Mouse (Mus musculus): ENCODE measurements around the gene Usp46. TPM values are rescaled to one million over a fixed set of nuclear protein-coding genes. Genes with fewer than 3 reads are reported as not detected.
A peak's percentile ranks its signal among the peaks of the same experiment; 100 is the strongest.

Gene Usp46
- 23.4 and 30.3 TPM in 2 replicates for polyA plus RNA-seq (2015; fragmentation: Nextera tagmentation; extraction: Ambion mirVana)

DNA sequence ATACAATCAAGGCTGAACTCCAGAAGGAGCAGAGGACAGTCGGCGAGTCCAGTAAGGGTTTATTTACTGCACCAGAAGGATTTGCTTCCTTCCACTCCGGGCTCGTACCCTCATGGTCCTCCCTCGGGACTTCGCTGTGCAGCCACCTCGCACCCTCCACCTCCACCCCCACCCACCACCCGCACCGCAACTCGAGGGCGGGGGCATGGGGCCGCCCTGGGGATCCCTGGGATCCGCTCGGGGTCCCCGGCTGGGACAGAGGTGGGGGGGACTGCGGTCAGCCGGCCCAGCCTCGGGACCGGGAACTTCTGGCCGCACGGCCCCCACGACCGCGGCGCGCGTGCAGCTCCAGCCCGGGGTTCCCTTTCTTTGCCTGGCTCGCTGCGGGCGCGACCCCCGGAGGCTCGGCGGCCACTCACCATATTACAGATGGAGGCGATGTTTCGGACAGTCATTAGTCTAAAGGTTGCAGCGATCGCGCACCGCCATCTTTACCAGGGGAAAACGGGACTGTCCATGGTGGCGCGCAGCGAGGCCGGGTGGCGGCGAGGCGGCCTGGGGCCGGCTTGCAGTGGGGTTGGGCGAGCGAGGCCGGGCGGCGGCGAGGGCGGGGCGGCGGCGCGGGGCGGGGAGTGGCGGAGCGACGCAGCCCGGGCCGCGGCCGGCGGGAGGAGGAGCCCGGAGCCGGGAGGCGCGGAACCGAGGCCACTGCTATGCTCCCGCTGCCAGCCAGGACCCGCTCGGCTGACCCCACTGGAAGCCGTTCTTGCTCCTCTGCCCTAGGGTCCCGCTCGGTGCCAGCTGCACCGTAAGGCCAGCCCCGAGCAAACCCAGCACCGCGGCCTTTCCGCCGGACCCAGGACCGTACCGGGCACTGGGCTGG, at the start of gene Usp46:
Gene Usp46 (minus strand): TSS at position 601 of the 883 bp plus-strand sequence.
- peaks cover 4% of the 10 kb centered on the region; the same call in 1 of the 2 replicates for H3K36me3 ChIP-seq
- H3K4me2 ChIP-seq: peak within 1 kb of the TSS; percentile 96
- peak within 1 kb of the TSS; percentile 97 for H3K27ac ChIP-seq
- H3K4me3 ChIP-seq (replicated peaks): peak within 1 kb of the TSS; percentile 88
- H3K9me3 ChIP-seq (replicated peaks): no peaks in the 10 kb centered on the region
- DNase-seq (peak; percentile 74), ATAC-seq (ENCODE audit: low read depth) (peak; percentile 85)
- H3K4me1 ChIP-seq (replicated peaks): peaks cover 54% of the 10 kb centered on the region
- under 1% methylated on average over 68 of the region's 89 CpGs for WGBS (ENCODE audit: insufficient replicate concordance)
- H3K9ac ChIP-seq: peak within 1 kb of the TSS; percentile 96
- H3K27me3 ChIP-seq: no peaks in the 10 kb centered on the region

DNA sequence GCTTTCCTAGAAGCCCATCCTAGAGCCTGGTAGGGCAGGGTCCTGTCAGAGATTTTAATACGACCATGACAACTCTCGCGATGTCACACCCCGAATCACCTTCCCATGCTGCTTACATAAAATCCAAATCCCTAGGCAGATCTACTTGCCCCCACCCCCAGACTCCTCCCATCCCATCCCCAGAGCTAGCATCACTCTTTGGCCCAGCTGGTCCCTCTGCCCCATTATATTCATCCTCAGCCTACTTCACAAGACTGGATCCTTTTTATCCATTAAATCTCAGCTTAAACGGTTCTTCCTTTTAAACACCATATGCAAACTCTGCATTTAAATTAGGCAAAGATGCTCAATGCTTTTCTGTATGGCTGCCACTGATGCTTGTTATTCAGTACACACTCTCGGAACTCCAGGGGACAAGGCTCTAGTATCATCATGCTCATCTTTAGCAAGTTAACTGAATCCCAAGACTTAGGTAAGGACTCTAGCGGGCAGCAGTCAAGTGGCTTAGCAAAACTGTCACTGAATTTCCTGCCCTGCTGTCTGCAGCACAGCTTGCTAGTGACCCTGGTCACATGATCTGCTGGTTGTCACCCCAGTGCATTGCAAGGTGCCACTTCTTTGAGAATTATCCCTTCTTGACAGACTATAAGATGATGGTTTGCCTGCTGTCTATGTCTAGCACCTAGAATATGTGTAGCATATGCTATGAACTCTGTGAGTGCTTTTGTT, 45.9 kb upstream of the Usp46 start:
- H3K27me3 ChIP-seq: no peaks in the 10 kb centered on the region
- no peak overlapping the region for H3K9ac ChIP-seq
- no peaks in the 10 kb centered on the region for H3K36me3 ChIP-seq
- no peaks in the 10 kb centered on the region for H3K4me1 ChIP-seq (replicated peaks)
- no peak overlapping the region for H3K4me2 ChIP-seq
- H3K27ac ChIP-seq: no peak overlapping the region
- DNase-seq (no peak), ATAC-seq (ENCODE audit: low read depth) (no peak)
- no peak overlapping the region for H3K4me3 ChIP-seq (replicated peaks)
- 77% methylated on average over 7 of the region's 7 CpGs for WGBS (ENCODE audit: insufficient replicate concordance)
- H3K9me3 ChIP-seq (replicated peaks): no peaks in the 10 kb centered on the region

DNA sequence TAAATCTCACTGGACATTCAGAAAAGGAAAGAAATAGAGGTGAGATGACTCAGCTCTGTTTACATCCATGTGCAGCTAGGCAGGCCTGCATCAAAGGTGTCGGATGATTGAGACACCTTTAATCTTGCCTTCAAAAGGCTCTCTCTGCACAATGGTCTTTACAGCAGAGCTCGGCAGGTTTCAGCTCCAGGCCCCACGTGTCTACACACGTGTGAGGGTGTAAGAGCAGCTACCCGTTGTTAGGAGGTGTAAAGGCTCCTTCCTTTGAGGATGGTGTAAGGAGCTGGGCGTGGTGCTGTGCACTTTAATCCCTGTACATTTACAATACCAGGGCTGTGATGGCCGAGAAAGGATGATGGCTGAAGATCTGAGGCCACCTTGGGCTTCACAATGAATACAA, 37.2 kb upstream of the Usp46 start:
- Histone ChIP-seq H3K9ac (no peak overlapping the region), H3K27ac (no peak overlapping the region), H3K9me3 (replicated peaks) (no peaks in the 10 kb centered on the region), H3K27me3 (no peaks in the 10 kb centered on the region), H3K4me1 (replicated peaks) (no peaks in the 10 kb centered on the region), H3K4me3 (replicated peaks) (no peak overlapping the region), H3K4me2 (no peak overlapping the region), H3K36me3 (no peaks in the 10 kb centered on the region)
- DNase-seq (no peak), ATAC-seq (ENCODE audit: low read depth) (no peak)
- 57% methylated on average over 7 of the region's 7 CpGs for WGBS (ENCODE audit: insufficient replicate concordance)

DNA sequence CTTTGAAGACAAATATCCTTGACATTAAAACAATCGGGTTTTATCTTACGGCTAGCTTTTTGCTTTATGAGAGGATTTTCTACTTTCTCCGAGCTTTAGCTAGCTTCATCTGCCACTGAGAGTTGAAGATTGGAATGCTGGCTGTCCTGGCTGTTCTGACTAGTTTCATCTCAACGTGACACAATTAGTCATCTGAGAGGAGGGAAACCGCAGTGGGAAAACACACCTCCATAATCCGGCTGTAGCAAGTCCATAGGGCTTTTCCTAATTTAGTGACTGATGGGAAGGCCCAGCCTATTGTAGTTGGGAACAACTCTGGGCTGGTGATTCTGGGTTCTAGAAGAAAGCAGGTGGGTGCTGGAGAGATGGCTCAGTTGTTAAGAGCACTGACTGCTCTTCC, 33.5 kb upstream of the Usp46 start:
- H3K4me2 ChIP-seq: no peak overlapping the region
- H3K27ac ChIP-seq: no peak overlapping the region
- ATAC-seq (ENCODE audit: low read depth) (no peak), DNase-seq (no peak)
- no peak overlapping the region for H3K9ac ChIP-seq
- no peaks in the 10 kb centered on the region for H3K9me3 ChIP-seq (replicated peaks)
- H3K4me1 ChIP-seq (replicated peaks): no peaks in the 10 kb centered on the region
- WGBS (ENCODE audit: insufficient replicate concordance): 74% methylated on average over 6 of the region's 6 CpGs
- no peaks in the 10 kb centered on the region for H3K36me3 ChIP-seq
- no peak overlapping the region for H3K4me3 ChIP-seq (replicated peaks)
- no peaks in the 10 kb centered on the region for H3K27me3 ChIP-seq

DNA sequence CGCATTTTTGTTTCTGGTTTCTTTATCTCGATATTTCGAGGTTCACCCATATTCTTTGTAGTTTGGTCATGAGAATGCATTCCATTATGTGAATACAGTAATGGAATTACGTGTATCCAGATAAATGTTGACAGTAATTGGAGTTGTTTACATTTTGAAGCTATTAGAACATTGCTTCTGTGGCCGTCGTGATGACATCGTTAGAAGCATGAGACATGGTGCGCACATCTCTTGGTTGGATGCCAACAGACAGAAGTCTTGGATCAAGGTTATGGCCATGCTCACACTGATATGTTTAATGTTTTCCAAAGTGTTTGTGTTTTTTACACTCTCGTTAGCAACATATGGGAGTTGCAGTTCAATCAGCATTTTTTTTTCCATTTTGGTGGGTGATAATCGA, 30.8 kb upstream of the Usp46 start:
- Histone ChIP-seq H3K4me2 (no peak overlapping the region), H3K4me3 (replicated peaks) (no peak overlapping the region), H3K9me3 (replicated peaks) (no peaks in the 10 kb centered on the region), H3K4me1 (replicated peaks) (peaks cover 16% of the 10 kb centered on the region), H3K36me3 (peaks cover 14% of the 10 kb centered on the region), H3K27ac (no peak overlapping the region), H3K9ac (no peak overlapping the region), H3K27me3 (no peaks in the 10 kb centered on the region)
- WGBS (ENCODE audit: insufficient replicate concordance): 80% methylated on average over 10 of the region's 10 CpGs
- no peak for DNase-seq
- no peak for ATAC-seq (ENCODE audit: low read depth)

DNA sequence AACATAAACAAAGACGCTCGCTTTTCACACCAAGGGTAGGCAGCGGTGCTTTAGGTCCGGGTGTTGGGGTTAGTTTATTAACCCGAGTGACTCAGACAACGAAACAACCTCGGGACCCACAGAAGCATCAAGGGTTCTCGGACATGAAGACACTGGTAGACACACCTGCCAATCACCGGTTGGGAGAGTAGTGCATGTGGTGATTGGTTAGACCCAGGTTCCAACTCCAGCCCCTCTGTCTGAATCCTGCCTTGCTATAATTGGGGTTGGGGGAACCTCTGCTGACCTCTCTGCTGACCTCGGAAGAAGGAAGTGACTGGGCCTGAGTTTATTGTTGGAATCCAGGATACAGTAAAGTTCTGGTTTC, 29.6 kb upstream of the Usp46 start:
- Histone ChIP-seq H3K4me3 (replicated peaks) (no peak overlapping the region), H3K27ac (no peak overlapping the region)
- WGBS (ENCODE audit: insufficient replicate concordance): 52% methylated on average over 10 of the region's 10 CpGs

DNA sequence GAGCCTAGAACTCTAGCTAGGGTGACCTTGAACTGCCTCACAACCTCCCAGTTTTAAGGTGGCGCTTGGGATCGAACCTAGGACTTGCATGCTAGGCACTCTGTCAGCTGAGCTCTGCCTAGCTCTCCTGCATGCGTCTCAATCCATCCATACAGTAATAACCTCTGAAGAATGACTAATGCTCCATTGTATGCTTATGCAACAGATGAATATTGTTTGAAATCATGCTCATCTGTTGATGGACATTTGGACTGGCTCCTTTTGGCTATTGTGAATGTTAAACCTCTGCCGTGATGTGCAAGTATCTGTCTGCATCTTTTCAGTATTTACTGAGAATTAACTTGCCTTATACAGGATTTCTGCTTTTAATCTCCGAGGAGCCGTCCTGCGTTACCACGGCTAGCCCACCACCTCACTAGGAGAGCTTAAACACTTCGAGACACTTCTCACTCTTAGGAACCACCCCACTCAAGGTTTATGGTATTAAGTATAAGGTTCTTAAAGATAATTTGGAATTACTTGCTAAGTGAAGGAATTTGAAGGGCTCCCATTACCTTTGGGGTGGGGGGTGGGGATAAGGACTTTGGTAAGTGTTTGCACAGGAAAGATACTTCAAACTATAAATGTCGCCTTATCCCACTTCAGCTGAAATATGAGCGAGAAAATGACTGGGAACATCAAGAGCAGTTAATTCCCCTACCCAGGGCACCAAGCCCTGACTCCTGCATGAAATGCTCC, 29.1 kb upstream of the Usp46 start:
- Histone ChIP-seq H3K9ac (no peak overlapping the region), H3K4me1 (replicated peaks) (peaks cover 27% of the 10 kb centered on the region), H3K36me3 (peaks cover 14% of the 10 kb centered on the region), H3K9me3 (replicated peaks) (no peaks in the 10 kb centered on the region), H3K27me3 (no peaks in the 10 kb centered on the region), H3K4me3 (replicated peaks) (no peak overlapping the region), H3K27ac (no peak overlapping the region), H3K4me2 (no peak overlapping the region)
- WGBS (ENCODE audit: insufficient replicate concordance): 75% methylated on average over 11 of the region's 11 CpGs
- ATAC-seq (ENCODE audit: low read depth) (no peak), DNase-seq (no peak)

More for the DNA sequence above, 29.6 kb upstream of the Usp46 start:
- Histone ChIP-seq H3K9ac (no peak overlapping the region), H3K27me3 (no peaks in the 10 kb centered on the region), H3K4me1 (replicated peaks) (peaks cover 24% of the 10 kb centered on the region), H3K4me2 (no peak overlapping the region), H3K9me3 (replicated peaks) (no peaks in the 10 kb centered on the region), H3K36me3 (peaks cover 14% of the 10 kb centered on the region)
- no peak for ATAC-seq (ENCODE audit: low read depth)
- no peak for DNase-seq

DNA sequence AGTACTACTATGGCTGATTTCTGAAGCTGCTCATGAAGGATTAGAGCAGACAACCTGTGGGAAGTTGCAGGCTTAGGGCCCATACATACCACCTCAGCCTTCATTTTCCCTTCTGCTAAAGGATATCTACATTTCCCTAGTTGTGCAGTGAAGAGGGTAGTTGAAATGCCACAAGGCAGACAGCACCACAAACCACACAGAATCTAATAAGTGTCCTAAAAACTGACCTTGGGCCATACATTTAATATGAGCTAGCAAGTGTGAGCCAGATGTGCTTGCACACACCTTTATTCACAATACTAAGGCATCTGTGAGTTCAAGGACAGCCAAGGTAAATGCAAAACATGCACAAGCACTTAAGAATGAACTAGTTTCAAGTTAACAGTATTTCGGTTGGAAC, 27.8 kb upstream of the Usp46 start:
- peaks cover 29% of the 10 kb centered on the region for H3K4me1 ChIP-seq (replicated peaks)
- H3K9me3 ChIP-seq (replicated peaks): no peaks in the 10 kb centered on the region
- H3K9ac ChIP-seq: no peak overlapping the region
- 85% methylated on average over 1 of the region's 1 CpGs for WGBS (ENCODE audit: insufficient replicate concordance)
- no peak overlapping the region for H3K4me3 ChIP-seq (replicated peaks)
- H3K27ac ChIP-seq: no peak overlapping the region
- no peaks in the 10 kb centered on the region for H3K27me3 ChIP-seq
- ATAC-seq (ENCODE audit: low read depth) (no peak), DNase-seq (no peak)
- peaks cover 14% of the 10 kb centered on the region for H3K36me3 ChIP-seq
- H3K4me2 ChIP-seq: no peak overlapping the region

DNA sequence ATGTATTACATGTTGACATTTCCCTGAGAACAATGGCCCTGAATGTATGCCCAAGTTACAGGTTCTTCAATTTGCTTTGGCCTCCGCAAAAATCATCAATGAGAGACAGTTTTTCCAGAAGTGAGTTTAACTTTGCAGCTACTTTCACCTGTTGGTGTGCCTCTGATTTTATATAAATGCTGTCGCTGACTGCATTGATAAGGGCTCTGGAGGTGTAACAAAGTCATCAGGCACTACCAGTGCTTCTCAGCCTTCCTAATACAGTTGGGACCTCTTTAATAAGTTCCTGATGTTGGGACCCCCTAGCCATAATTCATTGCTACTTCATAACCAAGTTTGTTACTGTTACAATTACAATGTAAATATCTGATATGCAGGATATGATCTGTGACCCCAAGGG, 27.4 kb upstream of the Usp46 start:
- Histone ChIP-seq H3K9me3 (replicated peaks) (no peaks in the 10 kb centered on the region), H3K36me3 (peaks cover 14% of the 10 kb centered on the region), H3K27ac (no peak overlapping the region; the same call in 1 of the 2 replicates), H3K4me2 (0 out of 2 replicates have a peak overlapping the region, but pooled peaks have one; percentile 6), H3K4me1 (replicated peaks) (peaks cover 29% of the 10 kb centered on the region), H3K27me3 (no peaks in the 10 kb centered on the region), H3K9ac (no peak overlapping the region), H3K4me3 (replicated peaks) (no peak overlapping the region)
- ATAC-seq (ENCODE audit: low read depth) (no peak), DNase-seq (no peak)
- WGBS (ENCODE audit: insufficient replicate concordance): 56% methylated on average over 2 of the region's 2 CpGs

DNA sequence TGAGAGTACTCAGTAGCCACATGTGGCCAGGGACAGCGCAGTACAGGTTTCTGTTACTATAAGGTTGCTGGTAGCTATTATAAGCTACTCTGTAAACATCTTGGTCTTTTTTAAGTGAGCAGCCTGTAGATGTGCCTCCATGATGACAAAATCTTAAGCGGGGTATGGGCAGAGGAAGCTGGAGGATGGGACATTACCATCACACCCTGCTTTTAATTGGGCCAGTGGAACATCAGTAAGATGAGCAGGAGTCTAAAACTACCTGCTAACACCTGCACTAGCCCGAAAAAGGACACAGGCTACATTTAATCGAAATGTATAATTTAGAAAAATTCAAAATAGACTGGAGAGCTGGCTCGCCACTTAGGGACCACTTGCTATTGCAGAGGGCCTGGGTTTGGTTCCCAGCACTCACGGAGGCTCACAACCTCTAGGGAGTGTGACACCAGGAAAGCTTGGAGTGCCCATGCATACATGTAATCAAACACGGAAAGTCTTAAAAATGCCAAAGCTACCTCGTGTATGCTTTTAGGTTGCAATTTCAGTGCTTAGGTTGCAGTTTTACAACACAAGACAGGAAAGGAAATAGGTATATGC, 26.7 kb upstream of the Usp46 start:
- H3K36me3 ChIP-seq: peaks cover 14% of the 10 kb centered on the region
- H3K9me3 ChIP-seq (replicated peaks): no peaks in the 10 kb centered on the region
- peak overlapping the region; percentile 92 for H3K9ac ChIP-seq
- ATAC-seq (ENCODE audit: low read depth): no peak
- peaks cover 29% of the 10 kb centered on the region for H3K4me1 ChIP-seq (replicated peaks)
- H3K27me3 ChIP-seq: no peaks in the 10 kb centered on the region
- 67% methylated on average over 8 of the region's 8 CpGs for WGBS (ENCODE audit: insufficient replicate concordance)
- peak overlapping the region; percentile 82 for H3K27ac ChIP-seq
- H3K4me2 ChIP-seq: peak overlapping the region; percentile 79
- DNase-seq: no peak
- peak overlapping the region; percentile 85 for H3K4me3 ChIP-seq (replicated peaks)

Measured in liver, embryonic 13.5 days (tissue).